Mouse (Mus musculus) kidney, adult 2 months (tissue): ENCODE results near the gene Endog.

ENCODE experiments used
- CTCF ChIP-seq: fragments of 200-500 bp; conservative IDR thresholded peaks from 2 replicates; pipeline ENCODE4 v1.5.1; 2011; ENCODE audit warnings: low read depth, mild to moderate bottlenecking, control low read depth, low read length, moderate library complexity, mixed read lengths; ENCODE audit not compliant: insufficient read depth, insufficient read length
- POLR2A ChIP-seq: fragments of 200-500 bp; IDR thresholded peaks from one replicate; pipeline ENCODE4 v1.6.1; 2011; ENCODE audit warnings: low read depth, low read length, control low read depth

DNA sequence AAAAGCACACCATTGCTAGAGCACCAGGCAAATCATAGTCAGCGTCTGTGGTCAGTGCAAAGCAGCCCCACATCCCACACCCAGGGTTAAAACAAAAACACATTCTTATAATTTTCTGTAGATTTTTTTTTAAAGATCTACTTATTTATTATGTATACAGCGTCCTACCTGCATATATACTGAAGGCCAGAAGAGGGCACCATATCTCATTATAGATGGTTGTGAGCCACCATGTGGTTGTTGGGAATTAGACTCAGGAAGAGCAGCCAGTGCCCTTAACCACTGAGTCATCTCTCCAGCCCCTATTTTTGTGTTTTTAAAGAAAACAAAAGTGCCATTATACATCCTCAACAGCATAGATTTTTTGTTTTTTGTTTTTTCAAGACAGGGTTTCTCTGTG, 42.5 kb upstream of the Endog start:
- TF ChIP-seq CTCF (peak; percentile 38; the same call in 1 of the 2 replicates), POLR2A (no peak)
